In the genomic region with DNA sequence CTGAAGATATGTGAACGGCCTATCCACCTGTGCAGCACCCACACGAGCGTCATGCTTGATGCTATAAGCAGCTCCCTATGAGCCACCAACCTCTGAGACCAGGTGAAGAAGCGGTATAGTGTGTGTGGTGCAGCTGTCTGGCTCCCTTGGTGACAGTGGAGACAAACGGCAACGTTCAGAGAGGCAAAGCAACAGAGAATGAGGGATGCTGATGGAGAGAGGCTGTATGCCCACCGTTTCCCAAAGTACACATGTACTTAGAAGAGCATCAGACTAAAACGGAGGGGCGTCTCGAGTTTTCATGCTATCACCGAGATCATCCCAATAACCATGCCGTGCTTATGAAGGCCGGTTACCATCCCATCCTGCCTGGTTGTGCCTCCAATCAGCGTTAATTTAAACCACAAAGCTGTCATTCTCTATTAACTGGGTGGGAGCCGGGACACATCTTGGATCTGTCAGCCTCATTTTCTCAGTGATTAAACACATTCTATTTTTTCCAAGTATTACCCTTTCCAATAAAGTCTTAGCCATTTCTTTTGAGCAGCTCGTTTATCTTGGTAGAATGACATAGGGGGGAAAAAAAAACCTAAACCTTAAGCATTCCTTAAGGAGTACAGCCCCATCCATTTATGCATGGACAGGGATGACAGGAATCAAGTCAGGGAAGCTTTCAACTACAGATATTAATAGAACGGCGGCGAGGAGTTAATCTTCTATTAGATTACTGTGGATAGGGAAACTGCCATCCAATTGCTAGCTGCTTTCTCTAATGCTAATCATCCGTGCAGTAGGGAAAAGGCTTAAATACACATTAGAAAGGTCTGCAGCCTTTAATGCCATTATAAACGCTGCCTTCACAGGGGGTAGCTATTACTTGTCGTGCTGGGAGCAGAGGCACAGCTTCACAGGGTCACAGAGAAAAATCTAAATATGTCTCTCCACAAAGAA, we compare ENCODE assay signal across 19 mouse cellular contexts.
DNase-seq lines count a peak whose midpoint lies in the region; ATAC-seq and TF ChIP-seq lines count a peak whose summit lies in the region.
"Had no signal": no experiment of that assay in that cellular context is flagged by ENCODE, and none has a peak within 500 bp of the region (broad histone marks: within the 10 kb centered on the region; RNA-seq: fewer than 3 reads in every experiment).

No protein-coding gene starts in this region.

- no peaks in the 10 kb centered on the region for H3K36me3 ChIP-seq in embryonic facial prominence, embryonic 13.5 days
- H3K36me3 ChIP-seq in embryonic facial prominence, embryonic 10.5 days (replicated peaks), result no peaks in the 10 kb centered on the region
- no peaks in the 10 kb centered on the region for H3K36me3 ChIP-seq in hindbrain, embryonic 16.5 days (ENCODE audit: control insufficient read depth, insufficient read depth, low read length)
- no peaks in the 10 kb centered on the region for H3K36me3 ChIP-seq in neural tube, embryonic 14.5 days (ENCODE audit: control insufficient read depth, insufficient read depth, low read length)
- H3K36me3 ChIP-seq: embryonic facial prominence, embryonic 12.5 days; limb, embryonic 10.5 days; liver, embryonic 12.5 days had no signal

- H3K9ac ChIP-seq in embryonic facial prominence, embryonic 13.5 days, result peak overlapping the region; percentile 32; the same call in 1 of the 2 replicates
- no peak overlapping the region for H3K9ac ChIP-seq in hindbrain, embryonic 16.5 days (ENCODE audit: low read depth, low read length)
- peak overlapping the region; percentile 21; the same call in 1 of the 2 replicates for H3K9ac ChIP-seq in neural tube, embryonic 14.5 days (replicated peaks; ENCODE audit: low read depth, low read length)
- H3K9ac ChIP-seq: embryonic facial prominence, embryonic 12.5 days; liver, embryonic 12.5 days had no signal

- TF ChIP-seq CTCF in brain, embryonic 14.5 days (IDR thresholded peaks at IDR 0.05; ENCODE audit: borderline replicate concordance, extremely low read depth, insufficient read depth, insufficient read length), result no peak

- no peaks in the 10 kb centered on the region for H3K27me3 ChIP-seq in embryonic facial prominence, embryonic 13.5 days
- H3K27me3 ChIP-seq in embryonic facial prominence, embryonic 10.5 days (replicated peaks; ENCODE audit: low read depth, poor library complexity, severe bottlenecking), result peaks cover 18% of the 10 kb centered on the region; the same call in 1 of the 2 replicates
- H3K27me3 ChIP-seq in hindbrain, embryonic 16.5 days (replicated peaks; ENCODE audit: control insufficient read depth, insufficient read depth, low read length), result no peaks in the 10 kb centered on the region
- no peaks in the 10 kb centered on the region for H3K27me3 ChIP-seq in neural tube, embryonic 14.5 days (ENCODE audit: control insufficient read depth, insufficient read depth, low read length)
- H3K27me3 ChIP-seq: embryonic facial prominence, embryonic 12.5 days; liver, embryonic 12.5 days had no signal

- no peak for DNase-seq in embryonic facial prominence, embryonic 10.5 days (ENCODE audit: low spot score)
- DNase-seq in brain, embryonic 14.5 days (ENCODE audit: low read depth), result peak; percentile 84
- DNase-seq in embryo, embryonic 10.5 days (ENCODE audit: low spot score), result no peak
- no peak for DNase-seq in right cerebral cortex, postnatal 14 days
- DNase-seq in kidney, adult 18-20 months, result no peak
- DNase-seq: adrenal gland, postnatal 14 days; heart, adult 11 months; kidney, adult 2 months; kidney, postnatal 4 days; layer of hippocampus, postnatal 36 days; thymus, postnatal 25 days had no signal

- no peak overlapping the region for H3K4me2 ChIP-seq in embryonic facial prominence, embryonic 13.5 days
- H3K4me2 ChIP-seq in hindbrain, embryonic 16.5 days (ENCODE audit: low read length), result no peak overlapping the region
- peak overlapping the region; percentile 19; the same call in 1 of the 2 replicates for H3K4me2 ChIP-seq in neural tube, embryonic 14.5 days (ENCODE audit: low read depth, low read length)
- H3K4me2 ChIP-seq: embryonic facial prominence, embryonic 12.5 days; liver, embryonic 12.5 days had no signal

- peaks cover 27% of the 10 kb centered on the region for H3K4me1 ChIP-seq in embryonic facial prominence, embryonic 13.5 days
- H3K4me1 ChIP-seq in embryonic facial prominence, embryonic 10.5 days, result peaks cover 37% of the 10 kb centered on the region
- H3K4me1 ChIP-seq in hindbrain, embryonic 16.5 days (ENCODE audit: control insufficient read depth, insufficient read depth, low read depth, low read length), result peaks cover 19% of the 10 kb centered on the region
- H3K4me1 ChIP-seq in neural tube, embryonic 14.5 days (ENCODE audit: control insufficient read depth, insufficient read depth, low read length), result peaks cover 32% of the 10 kb centered on the region
- H3K4me1 ChIP-seq: liver, embryonic 12.5 days had no signal

- no peak for ATAC-seq in embryonic facial prominence, embryonic 13.5 days (ENCODE audit: insufficient number of reproducible peaks, insufficient read depth, low FRiP score, low TSS enrichment, low read depth)
- ATAC-seq in hindbrain, embryonic 16.5 days, result no peak
- ATAC-seq in neural tube, embryonic 14.5 days (ENCODE audit: low read depth), result no peak
- ATAC-seq: liver, embryonic 12.5 days; lung, postnatal 0 days had no signal

- 55% methylated on average over 22 of the region's 22 CpGs for WGBS in embryonic facial prominence, embryonic 13.5 days
- 69% methylated on average over 22 of the region's 22 CpGs for WGBS in embryonic facial prominence, embryonic 10.5 days
- WGBS in hindbrain, embryonic 16.5 days, result 33% methylated on average over 22 of the region's 22 CpGs
- 35% methylated on average over 22 of the region's 22 CpGs for WGBS in neural tube, embryonic 14.5 days

- H3K9me3 ChIP-seq in embryonic facial prominence, embryonic 13.5 days, result no peaks in the 10 kb centered on the region
- no peaks in the 10 kb centered on the region for H3K9me3 ChIP-seq in embryonic facial prominence, embryonic 10.5 days
- H3K9me3 ChIP-seq in hindbrain, embryonic 16.5 days (ENCODE audit: control insufficient read depth, low read length), result no peaks in the 10 kb centered on the region
- H3K9me3 ChIP-seq in neural tube, embryonic 14.5 days (ENCODE audit: control insufficient read depth, low read length), result no peaks in the 10 kb centered on the region
- H3K9me3 ChIP-seq: embryonic facial prominence, embryonic 12.5 days; limb, embryonic 10.5 days; liver, embryonic 12.5 days had no signal

- no peak for TF ChIP-seq POLR2A in brain, embryonic 14.5 days (IDR thresholded peaks at IDR 0.05; ENCODE audit: borderline replicate concordance, extremely low read depth, insufficient read depth, insufficient read length, poor library complexity, severe bottlenecking)

- H3K4me3 ChIP-seq in embryonic facial prominence, embryonic 13.5 days, result no peak overlapping the region
- H3K4me3 ChIP-seq in embryonic facial prominence, embryonic 10.5 days, result no peak overlapping the region
- H3K4me3 ChIP-seq in hindbrain, embryonic 16.5 days (ENCODE audit: low read length), result no peak overlapping the region
- H3K4me3 ChIP-seq in neural tube, embryonic 14.5 days (ENCODE audit: low read depth, low read length), result no peak overlapping the region
- H3K4me3 ChIP-seq: embryonic facial prominence, embryonic 12.5 days; limb, embryonic 10.5 days; liver, embryonic 12.5 days had no signal

- no peak overlapping the region for H3K27ac ChIP-seq in embryonic facial prominence, embryonic 13.5 days
- H3K27ac ChIP-seq in embryonic facial prominence, embryonic 10.5 days (replicated peaks), result no peak overlapping the region; the same call in 1 of the 2 replicates
- H3K27ac ChIP-seq in hindbrain, embryonic 16.5 days (ENCODE audit: low read depth, low read length), result peak overlapping the region; percentile 57; the same call in 1 of the 2 replicates
- H3K27ac ChIP-seq in neural tube, embryonic 14.5 days (ENCODE audit: low read depth, low read length), result peak overlapping the region; percentile 69
- H3K27ac ChIP-seq: embryonic facial prominence, embryonic 12.5 days; limb, embryonic 10.5 days; liver, embryonic 12.5 days; stomach, postnatal 0 days had no signal

Comparison
In these comparisons a context has a peak if more than half of its experiments do, and no peak if none do; other contexts are left out.
1. H3K27ac ChIP-seq: peak in hindbrain, embryonic 16.5 days (single experiment) and neural tube, embryonic 14.5 days (single experiment); none in embryonic facial prominence, embryonic 13.5 days (single experiment) and embryonic facial prominence, embryonic 10.5 days (single experiment).